Mouse (Mus musculus) cerebellum, adult 11-12 months (tissue): ENCODE data around the gene Pear1.
A peak's percentile ranks its signal among the peaks of the same experiment; 100 is the strongest.

Experiments
- DNase-seq: peaks from one replicate; pipeline ENCODE4 v3.0.0; 2022

The Pear1 gene

DNA sequence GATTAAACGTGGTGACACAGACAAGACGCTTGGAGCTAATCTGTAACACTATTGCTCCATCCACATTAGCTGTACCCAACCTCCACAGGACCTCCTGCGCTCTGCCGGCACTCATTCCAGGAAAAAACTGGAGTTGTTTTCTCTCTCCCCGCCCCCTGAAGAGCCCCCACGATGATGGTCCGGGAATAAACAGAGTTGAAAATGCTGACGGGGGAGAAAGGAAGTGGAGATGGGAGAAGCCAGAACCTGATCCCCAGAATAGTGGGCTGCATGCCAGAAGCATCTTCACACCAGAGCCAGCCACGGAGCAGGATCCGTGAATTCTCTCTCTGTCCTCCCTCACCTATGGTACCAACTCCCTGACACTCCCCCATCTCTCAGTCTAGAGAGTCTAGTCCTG lies 59.6 kb downstream of the Pear1 start:
- no peak for DNase-seq

DNA sequence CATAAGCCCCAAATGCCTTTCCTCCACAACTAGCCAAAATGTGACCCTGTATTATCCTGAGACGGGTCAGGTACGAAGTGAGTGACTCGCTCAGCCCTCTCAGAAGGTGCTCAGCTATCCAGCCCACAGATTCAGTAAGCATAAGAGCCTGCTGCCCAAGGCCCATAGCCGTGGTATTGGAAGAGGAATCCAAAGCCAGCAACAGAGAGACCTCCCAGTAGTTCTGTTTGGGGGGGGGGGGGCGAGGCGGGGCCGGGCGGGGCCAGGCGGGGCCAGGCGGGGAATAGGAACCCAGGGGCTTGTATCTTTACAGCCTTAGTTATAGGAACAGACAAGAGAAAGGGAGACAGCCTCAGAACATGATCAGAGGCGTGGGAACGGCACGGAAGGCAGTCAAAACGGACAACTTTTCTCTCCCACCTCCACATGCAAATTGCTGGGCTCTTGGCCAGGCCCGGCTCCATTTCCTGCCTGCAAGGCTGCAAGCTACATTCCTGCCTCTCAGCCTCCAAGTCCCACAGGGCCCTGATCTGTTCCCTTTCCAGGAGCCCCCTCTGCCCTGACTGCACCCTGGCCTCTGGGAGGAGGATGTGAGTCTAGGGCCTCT lies 60.3 kb downstream of the Pear1 start:
- DNase-seq: no peak

DNA sequence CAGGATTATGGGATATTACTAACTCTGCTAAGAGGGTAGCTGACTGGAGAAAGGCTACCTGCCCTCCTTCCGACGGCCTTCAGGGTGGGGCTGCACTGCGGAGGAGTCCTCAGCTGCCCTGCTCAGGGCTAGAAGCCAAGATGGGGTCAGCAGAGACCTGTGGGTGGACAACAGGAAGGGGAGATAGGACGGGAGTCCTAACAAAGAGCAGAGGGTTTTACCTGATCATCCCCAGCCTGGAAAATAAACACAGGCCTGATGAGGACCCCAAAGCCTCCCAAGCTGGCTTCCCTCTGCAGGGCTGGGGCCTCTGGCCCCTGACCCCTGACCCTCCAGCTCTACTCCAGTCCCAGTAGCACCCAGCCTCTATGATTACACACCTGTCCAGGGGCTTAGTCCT lies 60.9 kb downstream of the Pear1 start:
- DNase-seq: no peak

DNA sequence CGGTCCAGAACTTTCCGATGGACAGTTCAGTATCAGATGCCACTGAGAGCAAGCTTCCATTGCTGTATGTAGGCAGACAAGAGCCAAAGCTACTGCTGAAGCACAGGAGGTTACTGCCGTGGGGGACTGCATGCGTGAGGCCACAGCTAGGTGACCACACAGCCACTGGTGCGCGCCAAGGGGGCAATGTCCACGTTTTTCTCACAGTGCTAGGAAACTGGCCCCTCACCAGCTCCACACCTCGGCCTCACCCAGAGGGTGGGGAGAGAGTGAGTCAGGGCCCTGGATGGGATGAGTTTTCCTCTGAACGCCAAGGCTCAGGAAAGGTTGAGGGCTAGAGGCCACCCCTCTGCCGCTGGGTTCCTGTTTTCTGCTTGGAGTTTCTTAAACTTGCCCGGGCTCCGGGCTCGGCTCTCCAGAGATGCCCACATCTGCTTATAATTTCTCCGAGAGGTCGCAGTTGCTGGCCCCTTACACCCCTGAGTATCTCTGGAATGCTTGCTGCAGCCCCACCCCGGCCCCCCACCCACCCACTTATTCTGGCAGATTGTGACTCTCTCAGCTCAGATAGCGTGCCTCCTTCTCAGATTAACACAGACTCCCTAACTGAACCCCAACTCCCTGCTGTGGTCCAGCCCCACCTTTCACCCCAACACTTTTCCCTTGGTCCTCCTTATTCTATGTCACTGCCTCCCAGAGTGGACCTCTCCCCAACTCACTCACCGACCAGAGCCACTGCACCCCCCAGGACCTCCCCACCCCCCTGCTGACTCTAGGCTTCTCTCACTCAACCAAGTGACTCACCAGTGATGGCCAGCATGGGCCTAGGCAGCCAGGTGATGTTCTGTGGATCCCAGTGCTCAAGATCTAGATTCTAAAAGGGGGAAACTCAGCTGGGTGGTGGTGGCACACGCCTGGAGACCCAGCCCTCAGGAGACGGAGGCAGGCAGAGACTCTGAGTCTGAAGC lies 62.4 kb downstream of the Pear1 start:
- no peak for DNase-seq

DNA sequence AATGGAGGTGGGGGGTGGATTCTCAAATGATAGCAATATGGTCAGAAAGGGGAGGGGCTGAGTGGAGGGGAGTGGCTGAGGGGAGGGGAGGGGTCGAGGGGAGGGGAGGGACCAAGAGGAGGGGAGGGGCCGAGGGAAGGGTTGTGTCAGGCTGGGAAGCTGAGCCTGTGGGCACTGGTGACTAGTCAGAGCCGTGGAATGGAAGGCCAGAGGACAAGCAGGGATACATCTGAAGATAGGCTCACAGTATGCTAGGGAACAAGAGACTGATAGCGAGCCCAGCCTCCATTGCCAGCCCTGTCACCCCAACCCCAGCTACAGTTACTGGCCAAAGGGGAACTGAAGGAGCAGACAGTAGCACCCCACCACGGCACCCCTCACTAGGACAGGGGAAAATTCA lies 65.5 kb downstream of the Pear1 start:
- DNase-seq: no peak

DNA sequence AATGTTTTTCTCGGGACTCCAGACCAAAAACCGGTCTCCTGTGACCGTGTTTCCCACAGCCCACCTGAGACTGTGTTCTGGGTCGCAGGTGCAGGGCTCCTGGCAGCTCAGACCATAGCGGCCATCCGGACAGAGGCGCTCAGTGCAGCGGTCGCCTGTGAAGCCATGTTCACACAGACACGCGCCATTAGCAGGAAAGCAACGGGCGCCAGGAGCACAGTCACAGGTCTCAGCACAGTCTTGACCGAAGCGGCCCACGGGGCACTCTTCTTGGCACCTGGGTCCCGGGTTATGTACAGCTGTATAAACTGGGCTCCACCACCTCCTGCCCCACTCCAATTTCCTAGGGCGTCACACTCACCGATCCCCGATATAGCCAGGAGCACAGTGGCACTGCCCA lies 67.6 kb downstream of the Pear1 start:
- no peak for DNase-seq

DNA sequence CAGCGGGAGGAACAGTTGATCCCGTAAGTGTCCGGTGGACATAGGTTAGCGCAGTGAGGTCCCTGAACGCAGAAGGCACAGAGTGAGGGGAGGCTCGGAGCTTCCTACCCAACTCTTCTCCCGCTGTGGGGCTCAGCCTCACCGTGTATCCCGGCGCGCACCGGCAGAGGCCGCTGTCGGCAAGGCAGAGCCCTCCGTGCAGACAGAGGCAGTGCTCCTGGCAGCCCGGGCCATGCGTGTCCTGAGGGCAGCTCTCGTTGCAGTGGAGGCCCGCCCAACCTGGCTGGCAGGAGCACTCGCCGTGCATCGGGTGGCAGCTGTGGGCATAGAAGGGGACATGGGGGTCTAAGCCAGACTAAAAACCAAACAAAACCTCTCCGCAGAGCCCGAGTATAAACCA lies 68.1 kb downstream of the Pear1 start:
- DNase-seq: peak; percentile 78

DNA sequence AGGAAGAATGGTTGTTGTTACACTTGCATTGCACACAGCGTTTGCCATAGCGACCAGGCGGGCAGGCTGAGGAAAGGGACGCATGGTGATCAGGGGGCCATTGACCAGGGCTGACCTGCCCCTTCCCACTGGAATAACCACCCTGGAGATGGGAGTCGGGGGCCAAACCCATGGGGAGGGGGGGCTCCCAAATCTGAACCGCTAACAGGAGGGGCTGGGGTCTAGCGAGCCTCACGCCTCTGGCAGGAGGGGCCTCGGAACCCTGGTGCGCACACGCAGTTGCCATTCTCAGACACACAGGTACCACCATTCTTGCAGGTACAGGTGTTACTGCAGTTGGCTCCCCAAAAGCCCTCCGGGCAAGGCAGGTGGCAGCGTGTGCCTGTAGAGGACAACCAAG lies 70.3 kb downstream of the Pear1 start:
- no peak for DNase-seq

DNA sequence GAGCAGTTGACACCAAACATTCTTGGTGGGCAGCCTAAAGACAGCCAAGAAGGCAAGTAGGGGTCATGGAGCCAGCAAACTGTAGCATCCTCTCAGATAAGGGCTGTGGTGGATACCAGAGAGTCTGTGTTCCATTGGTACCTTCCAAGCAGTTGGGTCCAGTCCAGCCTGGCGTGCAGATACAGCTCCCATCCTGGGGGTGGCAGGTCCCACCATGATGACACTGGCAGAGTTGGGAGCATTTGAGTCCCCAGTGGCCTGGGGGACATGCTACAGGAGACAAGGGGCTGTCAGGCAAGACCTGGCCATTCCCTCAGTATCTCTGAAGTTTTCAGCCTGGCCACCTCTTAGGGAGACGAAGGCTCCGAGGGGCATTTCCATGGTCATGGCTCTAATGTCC lies 71.5 kb downstream of the Pear1 start:
- DNase-seq: no peak

DNA sequence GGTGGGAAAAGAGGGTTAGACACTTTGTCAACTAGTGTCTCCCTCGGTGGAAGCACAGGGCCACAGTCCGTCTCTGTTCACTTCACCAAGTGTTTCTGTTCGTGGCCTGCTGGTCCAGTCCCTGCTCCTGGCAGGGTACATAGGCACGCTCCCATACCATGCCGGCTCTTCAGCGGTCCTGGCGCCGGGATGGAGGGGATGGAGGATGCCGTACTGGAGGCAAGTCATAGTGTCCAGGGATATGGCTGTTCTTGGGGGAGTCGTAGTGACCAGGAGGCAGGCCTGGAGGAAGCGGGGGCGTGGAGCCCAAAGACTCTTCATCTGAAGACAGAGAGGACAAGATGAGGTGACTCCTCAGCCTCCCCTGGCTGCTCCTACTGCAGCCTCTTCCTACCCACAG lies 74.1 kb downstream of the Pear1 start:
- no peak for DNase-seq

DNA sequence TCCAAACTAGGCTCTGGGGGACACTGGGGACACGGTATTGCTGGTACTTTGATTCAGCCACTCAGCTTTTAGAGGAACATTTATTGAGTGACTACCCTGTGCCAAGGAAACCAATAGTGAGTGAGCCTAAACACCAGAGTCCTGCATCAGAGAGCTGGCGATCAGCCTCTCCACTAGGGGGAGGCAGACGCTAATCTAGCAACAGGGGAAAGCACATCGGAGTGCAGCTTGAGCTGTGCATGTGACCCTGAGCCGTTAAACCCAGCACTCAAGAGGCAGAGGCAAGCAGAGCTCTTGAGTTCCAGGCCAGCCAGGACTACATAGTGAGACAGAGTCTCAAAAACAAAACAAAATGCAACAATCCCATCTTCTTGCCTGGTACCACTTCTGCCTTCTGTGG lies 75.1 kb downstream of the Pear1 start:
- no peak for DNase-seq

DNA sequence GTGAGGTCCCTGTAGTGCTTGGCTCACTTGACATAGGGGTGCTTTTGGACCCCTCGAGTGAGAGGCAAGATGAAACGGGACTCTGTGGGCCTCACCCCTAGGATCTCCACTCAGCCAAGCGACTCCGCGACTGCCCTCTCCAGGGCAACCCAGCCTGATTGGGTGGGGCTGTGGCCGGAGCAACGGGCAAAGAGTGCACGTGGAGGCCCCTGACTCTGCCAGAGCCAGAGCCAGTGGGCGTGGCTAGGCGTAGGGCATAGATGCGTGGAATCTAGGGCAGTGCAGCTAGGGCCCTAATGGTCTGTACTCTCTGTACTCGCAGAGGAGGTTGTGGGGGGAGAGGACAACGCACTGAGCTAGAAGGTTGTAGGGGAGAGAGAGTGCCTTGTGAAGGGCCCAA lies 75.7 kb downstream of the Pear1 start, which contains the start of gene Lrrc71:
Lrrc71 (minus strand) TSS at position 195 of the 400 bp plus-strand sequence.
- no peak for DNase-seq

DNA sequence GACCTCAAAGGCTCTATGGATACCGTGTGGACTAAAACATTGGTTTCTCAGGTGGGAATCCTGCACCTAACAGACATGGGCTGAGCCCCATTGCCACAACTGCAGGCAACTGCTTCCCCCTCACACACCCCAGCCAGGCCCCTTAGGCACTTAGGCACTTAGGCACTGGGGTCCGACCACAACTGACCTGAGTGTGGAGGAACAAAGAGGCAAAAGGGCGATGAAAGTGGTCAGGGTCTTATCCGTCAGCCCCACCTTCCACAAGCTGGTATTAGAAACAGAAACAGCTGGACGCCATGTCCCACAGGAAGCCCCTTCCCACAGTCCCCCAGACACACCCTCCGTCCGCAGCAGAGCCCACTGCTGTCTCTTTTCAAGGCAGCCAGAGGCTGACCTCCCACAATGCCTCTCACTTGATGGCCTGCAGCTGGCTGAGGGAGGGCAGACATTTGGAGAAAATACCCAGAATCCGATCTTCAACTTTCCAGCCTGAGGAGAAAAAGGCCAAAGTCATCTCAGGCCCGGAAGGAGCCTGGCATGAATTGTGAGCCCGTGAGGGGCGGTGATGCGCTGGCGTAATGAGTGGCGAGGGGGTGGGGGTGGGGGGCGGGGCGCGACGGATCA lies 79.0 kb downstream of the Pear1 start:
- no peak for DNase-seq

DNA sequence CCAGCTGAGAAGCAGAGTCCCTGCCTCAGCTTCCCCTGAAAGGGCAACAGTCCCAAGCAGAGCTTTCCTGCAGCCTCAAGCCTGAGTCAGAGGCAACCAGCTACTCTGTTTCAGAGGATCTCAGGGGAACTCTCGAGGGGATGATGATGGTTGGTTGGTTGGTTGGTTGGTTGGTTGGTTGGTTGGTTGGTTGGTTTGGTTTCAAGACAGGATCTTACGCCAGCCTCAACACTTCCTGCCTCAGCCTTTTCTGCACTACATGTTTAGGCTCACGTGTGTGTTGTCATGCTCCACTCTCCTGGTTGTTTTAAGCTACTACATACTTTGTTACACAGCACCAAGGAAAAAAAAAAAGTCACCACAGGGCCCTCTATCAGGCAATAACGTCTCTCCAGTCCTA lies 80.2 kb downstream of the Pear1 start:
- DNase-seq: no peak

DNA sequence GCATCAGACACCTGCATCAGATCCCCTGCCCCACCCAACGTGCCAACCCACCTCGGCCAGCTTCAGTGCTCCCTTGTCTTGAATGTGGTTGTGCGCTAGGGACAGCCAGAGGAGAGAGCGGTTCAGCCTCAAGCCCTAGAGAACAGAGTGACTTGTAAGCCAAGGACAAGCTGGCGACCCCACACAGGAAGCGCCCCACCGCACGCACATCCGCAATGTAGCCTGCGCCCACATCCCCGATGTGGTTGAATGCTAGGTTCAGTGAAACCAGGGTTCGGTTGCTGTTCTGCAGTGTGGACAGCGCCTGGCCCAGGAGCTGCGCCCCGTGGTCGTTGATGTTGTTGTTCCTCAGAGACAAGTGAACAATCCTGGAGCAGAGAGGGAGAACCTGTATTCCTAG lies 81.4 kb downstream of the Pear1 start:
- DNase-seq: no peak

DNA sequence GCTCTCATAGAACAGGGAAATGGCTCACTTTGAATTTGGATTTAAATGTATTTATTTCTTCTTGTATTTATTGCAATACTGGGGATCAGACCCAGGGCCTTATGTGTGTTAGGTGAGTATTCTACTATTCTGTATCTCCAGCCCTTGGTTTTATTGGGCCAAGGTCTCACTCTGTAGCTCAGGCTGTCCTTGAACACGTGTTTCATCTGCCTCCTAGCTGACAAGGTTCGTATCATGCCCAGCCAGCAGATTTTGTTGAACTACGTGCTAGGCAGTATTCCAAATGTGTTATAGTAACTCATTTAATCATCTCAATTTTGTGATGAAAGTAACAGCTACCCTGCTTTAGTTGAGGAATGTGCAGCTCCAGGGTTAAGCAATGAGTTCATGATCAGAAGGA lies 82.1 kb downstream of the Pear1 start:
- no peak for DNase-seq

DNA sequence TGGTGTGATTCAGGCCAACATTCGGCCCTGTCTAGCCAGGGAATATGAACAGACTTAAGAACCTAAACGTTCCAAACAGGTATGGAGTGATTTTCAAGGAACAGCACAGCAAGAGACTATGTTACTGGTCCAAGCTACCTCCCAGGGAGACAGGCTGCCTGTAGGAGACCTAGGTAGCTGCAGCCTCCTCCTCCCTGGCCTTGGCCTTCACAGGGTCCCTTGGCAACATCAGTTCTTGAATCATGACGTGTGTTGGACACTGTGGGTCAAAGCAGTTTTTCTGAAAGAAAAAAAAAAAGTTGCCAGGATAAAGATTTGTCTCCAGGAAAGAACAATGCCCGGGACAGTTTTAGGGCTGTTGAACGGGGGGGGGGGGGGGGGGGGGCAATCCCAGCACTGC lies 85.2 kb downstream of the Pear1 start:
- DNase-seq: no peak

DNA sequence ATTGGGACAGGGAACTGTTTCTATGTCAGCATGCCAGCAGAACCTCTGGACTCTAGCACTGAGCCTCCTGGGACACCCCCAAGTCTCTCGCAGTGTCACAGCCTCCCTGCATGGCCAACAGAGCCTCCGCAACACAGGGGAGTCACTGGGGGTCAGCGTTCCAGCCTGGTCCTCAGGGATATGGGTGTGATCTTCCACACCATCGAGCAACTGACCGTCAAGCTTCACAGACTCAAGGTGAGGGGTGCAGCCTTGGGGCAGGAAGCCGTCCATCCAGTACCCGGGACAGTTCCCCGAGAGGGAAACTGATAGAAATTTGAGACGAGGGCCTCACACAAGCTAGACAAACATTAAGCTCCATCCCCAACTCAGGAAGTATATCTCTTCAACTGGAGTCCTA lies 88.8 kb downstream of the Pear1 start:
- DNase-seq: no peak

DNA sequence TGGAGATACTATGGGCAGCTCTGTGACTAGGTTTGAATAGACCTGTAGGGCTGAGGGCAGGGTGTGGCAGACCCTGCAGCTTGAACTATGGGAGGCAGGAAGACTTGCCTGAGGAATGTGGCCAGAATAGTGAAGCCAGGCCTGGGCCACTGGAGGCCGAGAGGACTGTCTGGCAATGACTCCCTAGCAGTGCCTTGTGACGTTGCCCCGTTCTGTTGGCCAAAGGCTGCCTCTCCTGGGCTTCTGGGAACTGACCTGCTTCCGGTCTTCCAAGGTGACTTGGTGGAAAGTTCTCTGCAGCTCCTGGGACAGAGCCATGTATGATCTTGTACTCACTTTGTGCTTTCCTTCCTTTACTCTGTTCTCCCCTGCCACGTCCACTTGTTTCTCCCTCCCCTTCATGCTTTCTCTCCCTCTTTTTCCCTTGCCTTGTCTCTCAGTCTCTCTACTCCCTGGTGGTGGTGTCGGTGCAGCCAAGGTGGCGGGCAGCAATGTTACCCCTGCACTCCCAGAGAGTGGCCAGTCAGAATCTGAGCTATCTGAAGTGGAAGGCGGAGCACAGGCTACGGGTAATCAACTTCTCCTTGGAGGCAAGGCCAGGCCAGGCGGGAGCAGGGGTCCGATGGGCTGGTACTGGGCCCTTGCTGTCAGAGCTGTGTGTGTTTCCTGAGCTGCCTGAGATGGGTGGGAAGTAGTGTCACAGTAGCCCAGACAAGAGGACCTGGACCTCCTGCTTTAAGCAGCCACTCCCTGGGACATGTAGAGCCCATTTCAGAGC lies 89.9 kb downstream of the Pear1 start:
- DNase-seq: no peak

DNA sequence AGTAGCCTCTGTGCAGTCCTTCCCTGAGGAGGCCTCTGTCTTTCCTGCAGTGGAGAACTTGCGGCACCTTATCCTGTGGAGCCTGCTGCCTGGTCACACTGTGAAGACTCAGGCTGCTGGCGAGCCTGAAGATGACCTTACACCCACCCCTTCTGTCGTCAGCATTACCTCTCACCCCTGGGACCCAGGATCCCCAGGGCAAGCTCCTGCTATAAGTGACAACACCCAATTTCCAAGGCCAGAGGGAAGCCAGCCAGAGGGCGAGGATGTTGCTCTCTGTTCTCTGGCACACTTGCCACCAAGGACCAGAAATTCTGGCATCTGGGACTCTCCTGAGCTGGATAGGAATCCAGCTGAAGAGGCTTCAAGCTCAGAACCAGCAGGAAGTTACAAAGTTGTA lies 91.0 kb downstream of the Pear1 start:
- DNase-seq: no peak

DNA sequence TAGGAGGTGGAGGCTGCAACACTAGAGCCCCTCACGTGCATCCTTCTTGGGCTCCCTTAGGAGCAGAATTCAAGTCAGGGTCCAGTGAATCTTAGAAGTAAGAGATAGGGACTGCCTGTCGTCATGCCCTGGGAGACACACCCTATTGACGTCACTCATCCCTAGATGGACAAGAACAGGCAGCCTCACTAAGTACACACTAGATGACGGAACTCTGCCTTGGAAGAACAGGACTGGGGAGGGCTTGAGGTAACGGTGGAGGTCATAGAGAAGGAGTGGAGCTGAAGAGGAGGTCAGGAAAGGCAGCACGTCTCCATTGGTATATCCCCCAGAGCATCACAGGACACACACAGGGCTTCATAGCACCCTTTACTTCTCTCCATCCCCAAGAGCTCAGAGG lies 95.4 kb downstream of the Pear1 start:
- no peak for DNase-seq

DNA sequence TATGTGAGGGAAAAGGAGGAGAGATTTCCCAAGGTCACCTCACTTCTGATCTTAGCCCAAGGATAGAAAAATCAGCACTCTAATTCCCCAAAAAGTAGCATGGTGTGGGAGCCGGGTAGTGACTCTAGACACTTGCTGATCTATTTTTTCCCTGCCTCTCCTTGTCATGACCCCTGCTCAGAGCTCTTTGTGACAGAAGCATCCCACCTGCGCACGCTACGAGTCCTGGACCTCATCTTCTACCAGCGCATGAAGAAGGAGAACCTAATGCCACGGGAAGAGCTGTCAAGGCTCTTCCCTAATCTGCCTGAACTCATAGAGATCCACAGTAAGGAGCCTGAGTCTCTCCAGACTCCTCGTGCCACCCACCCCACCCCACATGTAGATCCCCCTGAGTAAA lies 97.9 kb downstream of the Pear1 start:
- DNase-seq: no peak
